Mouse (Mus musculus): ENCODE data around the gene Glis3.

GRCm38 (mm10) chr19:28505376-28505775 is 174.5 kb downstream of the Glis3 start:
- TF ChIP-seq CTCF (IDR thresholded peaks at IDR 0.05; ENCODE audit: control insufficient read depth, insufficient read depth, insufficient replicate concordance, low read depth, low read length) (no peak), POLR2A (IDR thresholded peaks at IDR 0.05; ENCODE audit: control insufficient read depth, low read depth, low read length) (no peak)
